Mouse (Mus musculus): ENCODE measurements around the gene Gm10234. TPM values are rescaled to one million over a fixed set of nuclear protein-coding genes. Genes with fewer than 3 reads are reported as not detected.

The Gm10234 gene
- polyA plus RNA-seq (2015; fragmentation: Nextera tagmentation; extraction: Ambion mirVana): not detected in 2 replicates

- no peak within 1 kb of the TSS for H3K4me3 ChIP-seq (replicated peaks; ENCODE audit: low read length)
- no peaks in the 10 kb centered on the region for H3K4me1 ChIP-seq (replicated peaks; ENCODE audit: control insufficient read depth, insufficient read depth, low read length)
- no peak within 1 kb of the TSS for H3K27ac ChIP-seq (ENCODE audit: low read length)
- H3K27me3 ChIP-seq (replicated peaks; ENCODE audit: control insufficient read depth, insufficient read depth, low read length): no peaks in the 10 kb centered on the region
- H3K9ac ChIP-seq (replicated peaks; ENCODE audit: low read depth, low read length): no peak within 1 kb of the TSS
- H3K9me3 ChIP-seq (ENCODE audit: control insufficient read depth, low read length): no peaks in the 10 kb centered on the region
- H3K36me3 ChIP-seq (ENCODE audit: control insufficient read depth, insufficient read depth): no peaks in the 10 kb centered on the region
- ATAC-seq: no peak
- H3K4me2 ChIP-seq (ENCODE audit: low read length): no peak within 1 kb of the TSS
Measured at GRCm38 (mm10) chr6:95321812-95322211, at the start of gene Gm10234. Gene Gm10234, plus strand, starts transcription at chr6:95322112.

- no peak overlapping the region for H3K4me2 ChIP-seq (ENCODE audit: low read length)
- no peak overlapping the region for H3K27ac ChIP-seq (ENCODE audit: low read length)
- WGBS: 94% methylated on average over 1 of the region's 1 CpGs
- H3K4me3 ChIP-seq (replicated peaks; ENCODE audit: low read length): no peak overlapping the region
- H3K9ac ChIP-seq (replicated peaks; ENCODE audit: low read depth, low read length): no peak overlapping the region
- no peaks in the 10 kb centered on the region for H3K36me3 ChIP-seq (ENCODE audit: control insufficient read depth, insufficient read depth)
- H3K9me3 ChIP-seq (ENCODE audit: control insufficient read depth, low read length): no peaks in the 10 kb centered on the region
- H3K4me1 ChIP-seq (replicated peaks; ENCODE audit: control insufficient read depth, insufficient read depth, low read length): no peaks in the 10 kb centered on the region
- no peak for ATAC-seq
- no peaks in the 10 kb centered on the region for H3K27me3 ChIP-seq (replicated peaks; ENCODE audit: control insufficient read depth, insufficient read depth, low read length)
Measured at GRCm38 (mm10) chr6:95277633-95278032, 44.3 kb upstream of the Gm10234 start.

- Histone ChIP-seq H3K36me3 (ENCODE audit: control insufficient read depth, insufficient read depth) (no peaks in the 10 kb centered on the region), H3K27ac (ENCODE audit: low read length) (no peak overlapping the region), H3K4me3 (replicated peaks; ENCODE audit: low read length) (no peak overlapping the region), H3K27me3 (replicated peaks; ENCODE audit: control insufficient read depth, insufficient read depth, low read length) (no peaks in the 10 kb centered on the region), H3K9ac (replicated peaks; ENCODE audit: low read depth, low read length) (no peak overlapping the region), H3K4me2 (ENCODE audit: low read length) (no peak overlapping the region), H3K4me1 (replicated peaks; ENCODE audit: control insufficient read depth, insufficient read depth, low read length) (no peaks in the 10 kb centered on the region), H3K9me3 (ENCODE audit: control insufficient read depth, low read length) (no peaks in the 10 kb centered on the region)
- no peak for ATAC-seq
- 80% methylated on average over 4 of the region's 4 CpGs for WGBS
Measured at GRCm38 (mm10) chr6:95296025-95296424, 25.9 kb upstream of the Gm10234 start.

GRCm38 (mm10) chr6:95298387-95298786, 23.5 kb upstream of the Gm10234 start:
- WGBS: 88% methylated on average over 3 of the region's 3 CpGs
- no peak overlapping the region for H3K9ac ChIP-seq (replicated peaks; ENCODE audit: low read depth, low read length)
- no peak for ATAC-seq

GRCm38 (mm10) chr6:95300658-95301057, 21.3 kb upstream of the Gm10234 start:
- Histone ChIP-seq H3K27ac (ENCODE audit: low read length) (no peak overlapping the region), H3K4me1 (replicated peaks; ENCODE audit: control insufficient read depth, insufficient read depth, low read length) (no peaks in the 10 kb centered on the region), H3K9me3 (ENCODE audit: control insufficient read depth, low read length) (no peaks in the 10 kb centered on the region), H3K36me3 (ENCODE audit: control insufficient read depth, insufficient read depth) (no peaks in the 10 kb centered on the region), H3K9ac (replicated peaks; ENCODE audit: low read depth, low read length) (no peak overlapping the region), H3K4me3 (replicated peaks; ENCODE audit: low read length) (no peak overlapping the region), H3K4me2 (ENCODE audit: low read length) (no peak overlapping the region), H3K27me3 (replicated peaks; ENCODE audit: control insufficient read depth, insufficient read depth, low read length) (no peaks in the 10 kb centered on the region)
- 82% methylated on average over 2 of the region's 2 CpGs for WGBS
- ATAC-seq: no peak

More at GRCm38 (mm10) chr6:95298387-95298786, 23.5 kb upstream of the Gm10234 start:
- Histone ChIP-seq H3K9me3 (ENCODE audit: control insufficient read depth, low read length) (no peaks in the 10 kb centered on the region), H3K27me3 (replicated peaks; ENCODE audit: control insufficient read depth, insufficient read depth, low read length) (no peaks in the 10 kb centered on the region), H3K36me3 (ENCODE audit: control insufficient read depth, insufficient read depth) (no peaks in the 10 kb centered on the region), H3K27ac (ENCODE audit: low read length) (no peak overlapping the region), H3K4me2 (ENCODE audit: low read length) (no peak overlapping the region), H3K4me1 (replicated peaks; ENCODE audit: control insufficient read depth, insufficient read depth, low read length) (no peaks in the 10 kb centered on the region), H3K4me3 (replicated peaks; ENCODE audit: low read length) (no peak overlapping the region)

GRCm38 (mm10) chr6:95331191-95331590, 9.3 kb downstream of the Gm10234 start:
- Histone ChIP-seq H3K9ac (replicated peaks; ENCODE audit: low read depth, low read length) (no peak overlapping the region), H3K27ac (ENCODE audit: low read length) (no peak overlapping the region), H3K36me3 (ENCODE audit: control insufficient read depth, insufficient read depth) (no peaks in the 10 kb centered on the region), H3K9me3 (ENCODE audit: control insufficient read depth, low read length) (no peaks in the 10 kb centered on the region), H3K4me1 (replicated peaks; ENCODE audit: control insufficient read depth, insufficient read depth, low read length) (no peaks in the 10 kb centered on the region), H3K27me3 (replicated peaks; ENCODE audit: control insufficient read depth, insufficient read depth, low read length) (no peaks in the 10 kb centered on the region), H3K4me3 (replicated peaks; ENCODE audit: low read length) (no peak overlapping the region), H3K4me2 (ENCODE audit: low read length) (no peak overlapping the region)
- 45% methylated on average over 5 of the region's 5 CpGs for WGBS
- 0 out of 2 replicates have a peak, but pooled peaks have one; percentile 36 for ATAC-seq

- 88% methylated on average over 6 of the region's 6 CpGs for WGBS
- Histone ChIP-seq H3K9ac (replicated peaks; ENCODE audit: low read depth, low read length) (no peak overlapping the region), H3K36me3 (ENCODE audit: control insufficient read depth, insufficient read depth) (no peaks in the 10 kb centered on the region), H3K4me2 (ENCODE audit: low read length) (no peak overlapping the region), H3K27me3 (replicated peaks; ENCODE audit: control insufficient read depth, insufficient read depth, low read length) (no peaks in the 10 kb centered on the region), H3K9me3 (ENCODE audit: control insufficient read depth, low read length) (no peaks in the 10 kb centered on the region), H3K4me3 (replicated peaks; ENCODE audit: low read length) (no peak overlapping the region), H3K4me1 (replicated peaks; ENCODE audit: control insufficient read depth, insufficient read depth, low read length) (no peaks in the 10 kb centered on the region), H3K27ac (ENCODE audit: low read length) (no peak overlapping the region)
- ATAC-seq: no peak
Measured at GRCm38 (mm10) chr6:95334781-95335180, 12.9 kb downstream of the Gm10234 start.

- Histone ChIP-seq H3K9ac (replicated peaks; ENCODE audit: low read depth, low read length) (no peak overlapping the region), H3K4me3 (replicated peaks; ENCODE audit: low read length) (no peak overlapping the region), H3K27ac (ENCODE audit: low read length) (no peak overlapping the region), H3K4me1 (replicated peaks; ENCODE audit: control insufficient read depth, insufficient read depth, low read length) (no peaks in the 10 kb centered on the region), H3K4me2 (ENCODE audit: low read length) (no peak overlapping the region), H3K36me3 (ENCODE audit: control insufficient read depth, insufficient read depth) (no peaks in the 10 kb centered on the region), H3K9me3 (ENCODE audit: control insufficient read depth, low read length) (no peaks in the 10 kb centered on the region), H3K27me3 (replicated peaks; ENCODE audit: control insufficient read depth, insufficient read depth, low read length) (no peaks in the 10 kb centered on the region)
- no peak for ATAC-seq
Measured at GRCm38 (mm10) chr6:95349378-95349777, 27.5 kb downstream of the Gm10234 start.

GRCm38 (mm10) chr6:95353043-95353442, 31.1 kb downstream of the Gm10234 start:
- Histone ChIP-seq H3K9ac (replicated peaks; ENCODE audit: low read depth, low read length) (no peak overlapping the region), H3K36me3 (ENCODE audit: control insufficient read depth, insufficient read depth) (no peaks in the 10 kb centered on the region), H3K4me3 (replicated peaks; ENCODE audit: low read length) (no peak overlapping the region), H3K27ac (ENCODE audit: low read length) (no peak overlapping the region), H3K9me3 (ENCODE audit: control insufficient read depth, low read length) (no peaks in the 10 kb centered on the region), H3K27me3 (replicated peaks; ENCODE audit: control insufficient read depth, insufficient read depth, low read length) (no peaks in the 10 kb centered on the region), H3K4me2 (ENCODE audit: low read length) (no peak overlapping the region), H3K4me1 (replicated peaks; ENCODE audit: control insufficient read depth, insufficient read depth, low read length) (no peaks in the 10 kb centered on the region)
- WGBS: 93% methylated on average over 7 of the region's 7 CpGs
- ATAC-seq: no peak

GRCm38 (mm10) chr6:95353886-95354285, 32.0 kb downstream of the Gm10234 start:
- H3K36me3 ChIP-seq (ENCODE audit: control insufficient read depth, insufficient read depth): no peaks in the 10 kb centered on the region
- no peaks in the 10 kb centered on the region for H3K4me1 ChIP-seq (replicated peaks; ENCODE audit: control insufficient read depth, insufficient read depth, low read length)
- H3K4me2 ChIP-seq (ENCODE audit: low read length): no peak overlapping the region
- H3K9ac ChIP-seq (replicated peaks; ENCODE audit: low read depth, low read length): no peak overlapping the region
- H3K27me3 ChIP-seq (replicated peaks; ENCODE audit: control insufficient read depth, insufficient read depth, low read length): no peaks in the 10 kb centered on the region
- no peak overlapping the region for H3K4me3 ChIP-seq (replicated peaks; ENCODE audit: low read length)
- no peaks in the 10 kb centered on the region for H3K9me3 ChIP-seq (ENCODE audit: control insufficient read depth, low read length)
- 100% methylated on average over 1 of the region's 1 CpGs for WGBS
- no peak for ATAC-seq
- no peak overlapping the region for H3K27ac ChIP-seq (ENCODE audit: low read length)

Measured in forebrain, embryonic 16.5 days (tissue).